Mouse (Mus musculus): ENCODE measurements at regions not wholly inside any gene's neighbourhood (a gene's known extent, or its start where the extent isn't known, plus 50 kb on each side); places are given as distances from the start of the nearest gene placed in this dataset.

GRCm38 (mm10) chr7:77888543-77888942 is 849.3 kb downstream of the Ntrk3 start:
- no peak overlapping the region for H3K4me3 ChIP-seq (ENCODE audit: low read depth, low read length)
- no peak for ATAC-seq
- no peak overlapping the region for H3K9ac ChIP-seq (ENCODE audit: low read depth, low read length)
- no peak overlapping the region for H3K27ac ChIP-seq (ENCODE audit: low read length)
- H3K9me3 ChIP-seq (replicated peaks; ENCODE audit: control insufficient read depth, low read length, poor library complexity, severe bottlenecking), result no peaks in the 10 kb centered on the region
- no peaks in the 10 kb centered on the region for H3K27me3 ChIP-seq (ENCODE audit: control insufficient read depth, insufficient read depth, low read depth, low read length)
- H3K36me3 ChIP-seq (ENCODE audit: control insufficient read depth, insufficient read depth, low read length), result no peaks in the 10 kb centered on the region
- no peak overlapping the region for H3K4me2 ChIP-seq (ENCODE audit: low read length)
- 82% methylated on average over 2 of the region's 2 CpGs for WGBS
- H3K4me1 ChIP-seq (ENCODE audit: control insufficient read depth, insufficient read depth, low read length), result no peaks in the 10 kb centered on the region

GRCm38 (mm10) chr7:77882605-77883354 is 855.0 kb downstream of the Ntrk3 start:
- 45% methylated on average over 5 of the region's 5 CpGs for WGBS
- Histone ChIP-seq H3K4me2 (ENCODE audit: low read length) (no peak overlapping the region), H3K4me1 (ENCODE audit: control insufficient read depth, insufficient read depth, low read length) (no peaks in the 10 kb centered on the region; the same call in 1 of the 2 replicates), H3K36me3 (ENCODE audit: control insufficient read depth, insufficient read depth, low read length) (no peaks in the 10 kb centered on the region), H3K9me3 (replicated peaks; ENCODE audit: control insufficient read depth, low read length, poor library complexity, severe bottlenecking) (no peaks in the 10 kb centered on the region), H3K27me3 (ENCODE audit: control insufficient read depth, insufficient read depth, low read depth, low read length) (no peaks in the 10 kb centered on the region), H3K27ac (ENCODE audit: low read length) (0 out of 2 replicates have a peak overlapping the region, but pooled peaks have one; percentile 26), H3K9ac (ENCODE audit: low read depth, low read length) (no peak overlapping the region), H3K4me3 (ENCODE audit: low read depth, low read length) (no peak overlapping the region)
- peak; percentile 76; the same call in 1 of the 2 replicates for ATAC-seq

- WGBS, result 33% methylated on average over 4 of the region's 4 CpGs
- H3K9ac ChIP-seq (ENCODE audit: low read depth, low read length), result no peak overlapping the region
- no peak overlapping the region for H3K4me2 ChIP-seq (ENCODE audit: low read length)
- no peaks in the 10 kb centered on the region for H3K9me3 ChIP-seq (replicated peaks; ENCODE audit: control insufficient read depth, low read length, poor library complexity, severe bottlenecking)
- H3K4me1 ChIP-seq (ENCODE audit: control insufficient read depth, insufficient read depth, low read length), result no peaks in the 10 kb centered on the region
- ATAC-seq, result no peak
- no peak overlapping the region for H3K27ac ChIP-seq (ENCODE audit: low read length)
- no peaks in the 10 kb centered on the region for H3K27me3 ChIP-seq (ENCODE audit: control insufficient read depth, insufficient read depth, low read depth, low read length)
- H3K36me3 ChIP-seq (ENCODE audit: control insufficient read depth, insufficient read depth, low read length), result no peaks in the 10 kb centered on the region
- H3K4me3 ChIP-seq (ENCODE audit: low read depth, low read length), result no peak overlapping the region
Observed at GRCm38 (mm10) chr7:77867518-77867917, 870.3 kb downstream of the Ntrk3 start.

- Histone ChIP-seq H3K4me1 (ENCODE audit: control insufficient read depth, insufficient read depth, low read length) (no peaks in the 10 kb centered on the region), H3K36me3 (ENCODE audit: control insufficient read depth, insufficient read depth, low read length) (no peaks in the 10 kb centered on the region), H3K9me3 (replicated peaks; ENCODE audit: control insufficient read depth, low read length, poor library complexity, severe bottlenecking) (no peaks in the 10 kb centered on the region), H3K27me3 (ENCODE audit: control insufficient read depth, insufficient read depth, low read depth, low read length) (no peaks in the 10 kb centered on the region), H3K4me2 (ENCODE audit: low read length) (no peak overlapping the region), H3K4me3 (ENCODE audit: low read depth, low read length) (no peak overlapping the region), H3K27ac (ENCODE audit: low read length) (no peak overlapping the region), H3K9ac (ENCODE audit: low read depth, low read length) (no peak overlapping the region)
- ATAC-seq, result no peak
- WGBS, result 88% methylated on average over 8 of the region's 8 CpGs
Observed at GRCm38 (mm10) chr7:77861841-77862240, 876.0 kb downstream of the Ntrk3 start.

- no peak overlapping the region for H3K4me3 ChIP-seq (ENCODE audit: low read depth, low read length)
- H3K9ac ChIP-seq (ENCODE audit: low read depth, low read length), result no peak overlapping the region
- H3K27me3 ChIP-seq (ENCODE audit: control insufficient read depth, insufficient read depth, low read depth, low read length), result no peaks in the 10 kb centered on the region
- 82% methylated on average over 4 of the region's 4 CpGs for WGBS
- no peak overlapping the region for H3K27ac ChIP-seq (ENCODE audit: low read length)
- no peaks in the 10 kb centered on the region for H3K4me1 ChIP-seq (ENCODE audit: control insufficient read depth, insufficient read depth, low read length)
- no peaks in the 10 kb centered on the region for H3K36me3 ChIP-seq (ENCODE audit: control insufficient read depth, insufficient read depth, low read length)
- H3K9me3 ChIP-seq (replicated peaks; ENCODE audit: control insufficient read depth, low read length, poor library complexity, severe bottlenecking), result no peaks in the 10 kb centered on the region
- no peak for ATAC-seq
- no peak overlapping the region for H3K4me2 ChIP-seq (ENCODE audit: low read length)
Observed at GRCm38 (mm10) chr7:77858436-77858835, 879.4 kb downstream of the Ntrk3 start.

- WGBS, result 82% methylated on average over 5 of the region's 5 CpGs
- Histone ChIP-seq H3K36me3 (ENCODE audit: control insufficient read depth, insufficient read depth, low read length) (no peaks in the 10 kb centered on the region), H3K4me2 (ENCODE audit: low read length) (no peak overlapping the region), H3K27ac (ENCODE audit: low read length) (no peak overlapping the region), H3K9me3 (replicated peaks; ENCODE audit: control insufficient read depth, low read length, poor library complexity, severe bottlenecking) (no peaks in the 10 kb centered on the region), H3K4me3 (ENCODE audit: low read depth, low read length) (no peak overlapping the region), H3K4me1 (ENCODE audit: control insufficient read depth, insufficient read depth, low read length) (no peaks in the 10 kb centered on the region), H3K9ac (ENCODE audit: low read depth, low read length) (no peak overlapping the region), H3K27me3 (ENCODE audit: control insufficient read depth, insufficient read depth, low read depth, low read length) (no peaks in the 10 kb centered on the region)
- no peak for ATAC-seq
Observed at GRCm38 (mm10) chr7:77857979-77858378, 879.8 kb downstream of the Ntrk3 start.

- no peaks in the 10 kb centered on the region for H3K27me3 ChIP-seq (ENCODE audit: control insufficient read depth, insufficient read depth, low read depth, low read length)
- no peak overlapping the region for H3K27ac ChIP-seq (ENCODE audit: low read length)
- H3K4me3 ChIP-seq (ENCODE audit: low read depth, low read length), result no peak overlapping the region
- H3K9ac ChIP-seq (ENCODE audit: low read depth, low read length), result no peak overlapping the region
- H3K36me3 ChIP-seq (ENCODE audit: control insufficient read depth, insufficient read depth, low read length), result no peaks in the 10 kb centered on the region
- 76% methylated on average over 6 of the region's 6 CpGs for WGBS
- H3K4me1 ChIP-seq (ENCODE audit: control insufficient read depth, insufficient read depth, low read length), result no peaks in the 10 kb centered on the region
- H3K4me2 ChIP-seq (ENCODE audit: low read length), result no peak overlapping the region
- no peak for ATAC-seq
- no peaks in the 10 kb centered on the region for H3K9me3 ChIP-seq (replicated peaks; ENCODE audit: control insufficient read depth, low read length, poor library complexity, severe bottlenecking)
Observed at GRCm38 (mm10) chr7:77855653-77856239, 882.1 kb downstream of the Ntrk3 start.

- H3K4me3 ChIP-seq (ENCODE audit: low read depth, low read length), result no peak overlapping the region
- no peaks in the 10 kb centered on the region for H3K4me1 ChIP-seq (ENCODE audit: control insufficient read depth, insufficient read depth, low read length)
- ATAC-seq, result no peak
- H3K27me3 ChIP-seq (ENCODE audit: control insufficient read depth, insufficient read depth, low read depth, low read length), result no peaks in the 10 kb centered on the region
- H3K4me2 ChIP-seq (ENCODE audit: low read length), result no peak overlapping the region
- 89% methylated on average over 2 of the region's 2 CpGs for WGBS
- no peak overlapping the region for H3K9ac ChIP-seq (ENCODE audit: low read depth, low read length)
- no peaks in the 10 kb centered on the region for H3K9me3 ChIP-seq (replicated peaks; ENCODE audit: control insufficient read depth, low read length, poor library complexity, severe bottlenecking)
- no peaks in the 10 kb centered on the region for H3K36me3 ChIP-seq (ENCODE audit: control insufficient read depth, insufficient read depth, low read length)
- H3K27ac ChIP-seq (ENCODE audit: low read length), result no peak overlapping the region
Observed at GRCm38 (mm10) chr7:77855077-77855476, 882.7 kb downstream of the Ntrk3 start.

GRCm38 (mm10) chr7:77824261-77824959 is 913.4 kb downstream of the Ntrk3 start:
- Histone ChIP-seq H3K9ac (ENCODE audit: low read depth, low read length) (no peak overlapping the region), H3K4me3 (ENCODE audit: low read depth, low read length) (no peak overlapping the region), H3K27me3 (ENCODE audit: control insufficient read depth, insufficient read depth, low read depth, low read length) (no peaks in the 10 kb centered on the region), H3K4me1 (ENCODE audit: control insufficient read depth, insufficient read depth, low read length) (no peaks in the 10 kb centered on the region), H3K4me2 (ENCODE audit: low read length) (no peak overlapping the region), H3K9me3 (replicated peaks; ENCODE audit: control insufficient read depth, low read length, poor library complexity, severe bottlenecking) (no peaks in the 10 kb centered on the region), H3K36me3 (ENCODE audit: control insufficient read depth, insufficient read depth, low read length) (no peaks in the 10 kb centered on the region), H3K27ac (ENCODE audit: low read length) (no peak overlapping the region)
- 61% methylated on average over 6 of the region's 6 CpGs for WGBS
- 0 out of 2 replicates have a peak, but pooled peaks have one; percentile 48 for ATAC-seq

All from midbrain, embryonic 16.5 days (tissue).